Mouse (Mus musculus): ENCODE data around the gene Ncstn.

The Ncstn gene

GRCm38 (mm10) chr1:172053541-172054440 is 28.8 kb downstream of the Ncstn start:
- no peaks in the 10 kb centered on the region for H3K36me3 ChIP-seq (ENCODE audit: insufficient read depth, low read length)
- H3K4me1 ChIP-seq (replicated peaks; ENCODE audit: low read depth, low read length), result peaks cover 42% of the 10 kb centered on the region
- H3K9me3 ChIP-seq (ENCODE audit: low read length), result no peaks in the 10 kb centered on the region
- no peak for TF ChIP-seq POU5F1 (IDR thresholded peaks at IDR 0.05; ENCODE audit: borderline replicate concordance, low read length)
- TF ChIP-seq CTCF (conservative IDR thresholded peaks at IDR 0.05; ENCODE audit: low read length), result no peak
- no peak for TF ChIP-seq NANOG (IDR thresholded peaks at IDR 0.05; ENCODE audit: borderline replicate concordance, low read length)
- peaks cover 62% of the 10 kb centered on the region for H3K27me3 ChIP-seq (ENCODE audit: insufficient read depth, low read length)
- peak overlapping the region; percentile 73 for H3K4me3 ChIP-seq (replicated peaks; ENCODE audit: low read length)

- no peaks in the 10 kb centered on the region for H3K9me3 ChIP-seq (ENCODE audit: low read length)
- H3K27me3 ChIP-seq (ENCODE audit: insufficient read depth, low read length), result peaks cover 62% of the 10 kb centered on the region
- H3K36me3 ChIP-seq (ENCODE audit: insufficient read depth, low read length), result no peaks in the 10 kb centered on the region
- H3K4me1 ChIP-seq (replicated peaks; ENCODE audit: low read depth, low read length), result peaks cover 43% of the 10 kb centered on the region
- H3K4me3 ChIP-seq (replicated peaks; ENCODE audit: low read length), result peak overlapping the region; percentile 51
- no peak for TF ChIP-seq NANOG (IDR thresholded peaks at IDR 0.05; ENCODE audit: borderline replicate concordance, low read length)
- TF ChIP-seq POU5F1 (IDR thresholded peaks at IDR 0.05; ENCODE audit: borderline replicate concordance, low read length), result no peak
- TF ChIP-seq CTCF (conservative IDR thresholded peaks at IDR 0.05; ENCODE audit: low read length), result no peak
These were observed 29.8 kb downstream of the Ncstn start for GRCm38 (mm10) chr1:172052766-172053279.

GRCm38 (mm10) chr1:172049131-172049782 is 33.3 kb downstream of the Ncstn start:
- TF ChIP-seq NANOG (IDR thresholded peaks at IDR 0.05; ENCODE audit: borderline replicate concordance, low read length), result no peak
- TF ChIP-seq POU5F1 (IDR thresholded peaks at IDR 0.05; ENCODE audit: borderline replicate concordance, low read length), result no peak
- TF ChIP-seq CTCF (conservative IDR thresholded peaks at IDR 0.05; ENCODE audit: low read length), result no peak
- Histone ChIP-seq H3K4me1 (replicated peaks; ENCODE audit: low read depth, low read length) (peaks cover 35% of the 10 kb centered on the region), H3K27me3 (ENCODE audit: insufficient read depth, low read length) (peaks cover 45% of the 10 kb centered on the region), H3K36me3 (ENCODE audit: insufficient read depth, low read length) (no peaks in the 10 kb centered on the region), H3K9me3 (ENCODE audit: low read length) (no peaks in the 10 kb centered on the region), H3K4me3 (replicated peaks; ENCODE audit: low read length) (no peak overlapping the region)

GRCm38 (mm10) chr1:172048241-172048734 is 34.3 kb downstream of the Ncstn start:
- Histone ChIP-seq H3K4me1 (replicated peaks; ENCODE audit: low read depth, low read length) (peaks cover 27% of the 10 kb centered on the region), H3K4me3 (replicated peaks; ENCODE audit: low read length) (no peak overlapping the region), H3K36me3 (ENCODE audit: insufficient read depth, low read length) (no peaks in the 10 kb centered on the region), H3K9me3 (ENCODE audit: low read length) (no peaks in the 10 kb centered on the region), H3K27me3 (ENCODE audit: insufficient read depth, low read length) (peaks cover 35% of the 10 kb centered on the region)
- TF ChIP-seq NANOG (IDR thresholded peaks at IDR 0.05; ENCODE audit: borderline replicate concordance, low read length) (no peak), POU5F1 (IDR thresholded peaks at IDR 0.05; ENCODE audit: borderline replicate concordance, low read length) (no peak), CTCF (conservative IDR thresholded peaks at IDR 0.05; ENCODE audit: low read length) (no peak)

- H3K4me3 ChIP-seq (replicated peaks; ENCODE audit: low read length), result no peak overlapping the region
- TF ChIP-seq CTCF (conservative IDR thresholded peaks at IDR 0.05; ENCODE audit: low read length) (peak; percentile 60), NANOG (IDR thresholded peaks at IDR 0.05; ENCODE audit: borderline replicate concordance, low read length) (no peak)
- peaks cover 16% of the 10 kb centered on the region for H3K4me1 ChIP-seq (replicated peaks; ENCODE audit: low read depth, low read length)
- no peaks in the 10 kb centered on the region for H3K36me3 ChIP-seq (ENCODE audit: insufficient read depth, low read length)
- H3K9me3 ChIP-seq (ENCODE audit: low read length), result no peaks in the 10 kb centered on the region
- peaks cover 25% of the 10 kb centered on the region for H3K27me3 ChIP-seq (ENCODE audit: insufficient read depth, low read length)
These were observed 35.7 kb downstream of the Ncstn start for GRCm38 (mm10) chr1:172046938-172047337.

GRCm38 (mm10) chr1:172046410-172046809 is 36.2 kb downstream of the Ncstn start:
- Histone ChIP-seq H3K4me3 (replicated peaks; ENCODE audit: low read length) (no peak overlapping the region), H3K4me1 (replicated peaks; ENCODE audit: low read depth, low read length) (peaks cover 16% of the 10 kb centered on the region), H3K9me3 (ENCODE audit: low read length) (no peaks in the 10 kb centered on the region), H3K36me3 (ENCODE audit: insufficient read depth, low read length) (no peaks in the 10 kb centered on the region), H3K27me3 (ENCODE audit: insufficient read depth, low read length) (peaks cover 20% of the 10 kb centered on the region)
- TF ChIP-seq NANOG (IDR thresholded peaks at IDR 0.05; ENCODE audit: borderline replicate concordance, low read length) (no peak), CTCF (conservative IDR thresholded peaks at IDR 0.05; ENCODE audit: low read length) (no peak), POU5F1 (IDR thresholded peaks at IDR 0.05; ENCODE audit: borderline replicate concordance, low read length) (no peak)

- Histone ChIP-seq H3K4me3 (replicated peaks; ENCODE audit: low read length) (no peak overlapping the region), H3K9me3 (ENCODE audit: low read length) (no peaks in the 10 kb centered on the region), H3K27me3 (ENCODE audit: insufficient read depth, low read length) (peaks cover 24% of the 10 kb centered on the region), H3K36me3 (ENCODE audit: insufficient read depth, low read length) (no peaks in the 10 kb centered on the region), H3K4me1 (replicated peaks; ENCODE audit: low read depth, low read length) (peaks cover 27% of the 10 kb centered on the region)
- no peak for TF ChIP-seq CTCF (conservative IDR thresholded peaks at IDR 0.05; ENCODE audit: low read length)
These were observed 52.7 kb downstream of the Ncstn start for GRCm38 (mm10) chr1:172029914-172030313.
